Mouse (Mus musculus) limb, embryonic 14.5 days (tissue): Measurements from ENCODE around the gene Gjb5. TPM values are rescaled to one million over a fixed set of nuclear protein-coding genes. Genes with fewer than 3 reads are reported as not detected.

ENCODE experiments used
- ATAC-seq: fragments of 200-750 bp; cut with Nextera tagmentation; 2 replicates; pipeline ENCODE4 v1.8.0; 2017; ENCODE audit warnings: low read depth, moderate number of reproducible peaks, moderate TSS enrichment; ENCODE audit not compliant: low FRiP score
- DNase-seq: peaks from one replicate; pipeline ENCODE4 v3.0.0-alpha.2; 2015; ENCODE audit warnings: low spot score
- H3K27ac ChIP-seq: fragments of 300-500 bp; sonication (generic); replicated peaks from 2 replicates; pipeline ENCODE4 v1.5.1; 2014; ENCODE audit warnings: low read depth, mild to moderate bottlenecking, low read length, moderate library complexity, mixed read lengths
- H3K27me3 ChIP-seq: fragments of 300-500 bp; sonication (generic); 2 replicates; pipeline ENCODE4 v1.6.1; 2014; ENCODE audit warnings: low read length, mixed read lengths; ENCODE audit not compliant: control insufficient read depth, insufficient read depth
- H3K36me3 ChIP-seq: fragments of 300-500 bp; sonication (generic); 2 replicates; pipeline ENCODE4 v1.6.1; 2014; ENCODE audit warnings: mild to moderate bottlenecking, low read length, moderate library complexity, mixed read lengths; ENCODE audit not compliant: control insufficient read depth, insufficient read depth
- H3K4me1 ChIP-seq: fragments of 300-500 bp; sonication (generic); 2 replicates; pipeline ENCODE4 v1.6.1; 2014; ENCODE audit warnings: antibody characterized with exemption, low read length, mixed read lengths; ENCODE audit not compliant: control insufficient read depth, insufficient read depth
- H3K4me2 ChIP-seq: fragments of 300-500 bp; sonication (generic); replicated peaks from 2 replicates; pipeline ENCODE4 v1.6.1; 2014; ENCODE audit warnings: low read depth, mild to moderate bottlenecking, low read length, moderate library complexity; ENCODE audit not compliant: severe bottlenecking
- H3K4me3 ChIP-seq: fragments of 300-500 bp; sonication (generic); replicated peaks from 2 replicates; pipeline ENCODE4 v1.5.1; 2014; ENCODE audit warnings: low read length
- H3K9ac ChIP-seq: fragments of 300-500 bp; sonication (generic); 2 replicates; pipeline ENCODE4 v1.6.1; 2014; ENCODE audit warnings: mild to moderate bottlenecking, low read depth, low read length, moderate library complexity; ENCODE audit not compliant: severe bottlenecking
- H3K9me3 ChIP-seq: fragments of 300-500 bp; sonication (generic); 2 replicates; pipeline ENCODE4 v1.6.1; 2016; ENCODE audit warnings: low read length; ENCODE audit not compliant: control insufficient read depth
- POLR2A ChIP-seq: fragments of 200-500 bp; IDR thresholded peaks from 2 replicates; pipeline ENCODE4 v1.8.0; 2012; ENCODE audit warnings: inconsistent platforms, mild to moderate bottlenecking, moderate library complexity, borderline replicate concordance; ENCODE audit not compliant: insufficient read depth, insufficient read length; ENCODE audit errors: extremely low read depth
- WGBS: fragments of 180-500 bp; shearing (Covaris S2); extraction: QIAGEN DNeasy Blood & Tissue Kit; methylation state at CpG from one replicate; pipeline ENCODE4 v1.1.7; 2014; 5-methylcytosine and 5-hydroxymethylcytosine counted together
- polyA plus RNA-seq, 2 experiments: library from polyadenylated mRNA; depleted of rRNA in 1 of 2; stranded (reverse) in 1 of 2; unstranded in 1 of 2; fragments of >200 nt; fragmentation: Nextera tagmentation in 1 of 2; extraction: Ambion mirVana in 1 of 2; gene quantifications; 2 replicates each; pipeline versions ENCODE4 v1.2.1 to v1.2.3; 2012 to 2014

The Gjb5 gene
- polyA plus RNA-seq, 2 experiments = 0.41 to 0.45 TPM

DNA sequence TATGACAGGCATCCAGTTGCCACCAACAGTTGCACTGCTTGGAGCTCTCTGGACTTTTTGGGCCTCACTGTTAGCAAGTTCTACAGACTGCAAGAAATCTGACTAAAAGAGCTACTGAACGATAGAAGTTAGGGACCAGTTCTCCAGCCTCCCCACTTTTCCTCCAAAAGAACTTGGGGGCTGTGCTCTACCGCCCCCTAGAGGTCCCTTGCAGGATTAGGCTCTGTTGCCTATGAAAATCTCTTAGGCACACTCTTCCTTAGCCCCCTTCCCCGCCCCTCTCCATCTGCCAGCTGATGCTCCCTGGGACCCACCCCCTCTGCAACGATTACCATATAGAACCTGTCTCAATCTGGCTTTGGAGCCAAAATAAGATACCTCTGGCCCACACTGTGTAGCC is 5.3 kb upstream of the Gjb5 start:
- ATAC-seq = no peak
- H3K4me1 ChIP-seq = no peaks in the 10 kb centered on the region
- no peaks in the 10 kb centered on the region for H3K36me3 ChIP-seq
- DNase-seq = no peak
- no peak for TF ChIP-seq POLR2A
- H3K27me3 ChIP-seq = no peaks in the 10 kb centered on the region
- WGBS = 57% methylated on average over 4 of the region's 4 CpGs
- H3K4me3 ChIP-seq = no peak overlapping the region
- H3K9ac ChIP-seq = no peak overlapping the region
- no peak overlapping the region for H3K4me2 ChIP-seq
- H3K9me3 ChIP-seq = no peaks in the 10 kb centered on the region
- H3K27ac ChIP-seq = no peak overlapping the region

DNA sequence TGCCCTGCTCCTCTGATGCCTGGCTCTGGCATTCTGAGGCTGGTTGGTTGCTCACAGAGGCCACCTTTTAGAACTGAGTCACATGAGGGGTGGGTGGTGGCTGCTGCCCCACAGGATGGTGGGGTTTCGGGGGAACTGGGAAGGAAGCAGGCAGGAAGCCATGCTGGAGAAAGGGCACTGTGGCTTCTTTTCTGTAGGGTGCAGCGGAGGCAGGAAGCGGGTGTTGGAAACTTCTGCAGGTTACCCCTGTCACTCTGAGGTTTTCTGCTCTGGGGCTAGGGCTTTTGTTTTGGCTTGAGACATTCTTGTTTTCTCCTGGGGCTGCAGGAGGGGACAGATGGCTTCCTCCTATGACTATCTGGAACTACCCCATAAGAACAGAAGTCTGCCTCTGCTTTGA is 4.5 kb upstream of the Gjb5 start:
- Histone ChIP-seq H3K27me3 (no peaks in the 10 kb centered on the region), H3K27ac (no peak overlapping the region), H3K4me1 (no peaks in the 10 kb centered on the region), H3K4me2 (no peak overlapping the region), H3K4me3 (no peak overlapping the region), H3K9me3 (no peaks in the 10 kb centered on the region), H3K9ac (no peak overlapping the region), H3K36me3 (no peaks in the 10 kb centered on the region)
- WGBS = 90% methylated on average over 3 of the region's 3 CpGs
- DNase-seq = no peak
- no peak for ATAC-seq
- no peak for TF ChIP-seq POLR2A

DNA sequence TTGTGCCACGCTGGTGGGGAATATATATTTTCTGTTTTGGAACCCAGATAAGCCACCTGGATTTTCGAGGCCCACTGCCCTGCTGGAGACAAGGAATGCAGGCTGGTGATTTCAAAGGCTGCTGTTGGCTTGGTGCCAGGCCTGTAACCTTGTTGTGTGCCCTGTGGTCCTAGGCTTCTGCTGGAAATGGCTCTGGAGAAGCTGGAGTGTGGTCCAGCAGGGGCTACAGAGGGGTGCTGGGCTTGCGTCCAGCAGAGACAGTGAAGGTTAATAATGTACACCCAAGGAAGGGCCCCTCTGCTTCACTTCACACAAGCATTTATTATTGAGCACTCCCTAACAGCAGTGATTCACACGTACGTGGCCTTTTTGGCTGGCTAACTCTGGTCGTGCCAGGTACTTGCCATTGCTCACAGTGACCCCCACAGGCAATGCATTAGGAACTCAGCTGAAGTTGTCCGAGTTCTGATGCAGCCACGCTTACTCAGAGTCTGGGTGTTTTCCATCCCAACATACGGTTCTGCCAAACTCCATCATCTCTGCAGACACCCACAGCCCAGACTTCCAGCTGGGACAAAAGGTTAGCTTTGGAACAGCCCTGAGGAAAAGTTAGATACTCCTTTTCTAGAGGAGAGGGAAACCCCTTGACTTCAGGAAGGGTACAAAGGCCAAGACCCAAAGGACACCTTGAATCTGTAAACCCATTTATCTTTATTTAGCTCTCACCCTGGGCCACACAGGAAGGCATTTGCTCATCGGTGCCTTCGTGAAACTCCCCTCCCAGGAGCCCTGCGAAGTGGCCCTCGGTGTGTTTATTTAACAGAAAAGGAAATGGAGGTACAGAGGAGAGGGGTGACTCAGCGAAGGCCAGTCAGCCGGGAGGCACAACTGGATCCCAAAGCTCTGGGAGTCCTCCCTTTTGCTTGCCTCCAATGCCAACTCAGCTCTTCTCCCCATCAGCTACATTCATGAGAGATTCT is 3.2 kb downstream of the Gjb5 start:
- no peak overlapping the region for H3K27ac ChIP-seq
- no peak overlapping the region for H3K4me3 ChIP-seq
- H3K36me3 ChIP-seq = no peaks in the 10 kb centered on the region
- no peaks in the 10 kb centered on the region for H3K9me3 ChIP-seq
- no peak overlapping the region for H3K4me2 ChIP-seq
- no peak overlapping the region for H3K9ac ChIP-seq
- peaks cover 12% of the 10 kb centered on the region; the same call in 1 of the 2 replicates for H3K4me1 ChIP-seq
- ATAC-seq (no peak), DNase-seq (no peak)
- no peak for TF ChIP-seq POLR2A
- no peaks in the 10 kb centered on the region for H3K27me3 ChIP-seq
- WGBS = 50% methylated on average over 15 of the region's 15 CpGs

DNA sequence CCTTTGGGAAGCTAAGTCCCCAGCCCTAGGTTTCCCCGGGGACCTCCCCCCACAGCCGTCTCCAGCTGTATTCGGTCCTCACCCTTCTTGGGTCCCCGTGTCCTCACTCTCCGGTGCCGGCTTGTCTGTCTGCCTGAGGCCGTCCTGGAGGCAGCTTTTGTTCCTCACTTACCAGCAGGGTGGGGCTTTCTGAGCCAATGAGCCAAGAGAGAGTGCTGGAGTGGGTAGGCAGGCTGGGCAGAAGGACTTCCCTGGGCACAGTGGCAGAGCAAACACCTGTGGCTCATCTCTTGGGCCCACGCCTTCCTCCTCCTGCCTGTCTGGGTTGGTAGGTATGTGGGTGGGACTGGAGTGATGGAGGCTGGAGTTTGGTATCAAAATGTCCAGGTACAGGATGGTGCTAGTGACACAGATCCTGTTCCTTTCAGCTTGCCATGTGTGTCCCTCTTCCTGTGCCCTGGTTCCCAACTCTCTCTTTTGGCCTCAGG is 4.0 kb downstream of the Gjb5 start, which contains the start of gene Gjb4:
Gjb4 (minus strand) TSS at position 131 of the 488 bp plus-strand sequence.
- no peaks in the 10 kb centered on the region for H3K27me3 ChIP-seq
- no peak within 1 kb of the TSS for H3K9ac ChIP-seq
- 57% methylated on average over 8 of the region's 8 CpGs for WGBS
- H3K36me3 ChIP-seq = no peaks in the 10 kb centered on the region
- ATAC-seq (no peak), DNase-seq (no peak)
- H3K27ac ChIP-seq = no peak within 1 kb of the TSS
- no peaks in the 10 kb centered on the region for H3K9me3 ChIP-seq
- H3K4me2 ChIP-seq = no peak within 1 kb of the TSS
- TF ChIP-seq POLR2A = no peak
- no peak within 1 kb of the TSS for H3K4me3 ChIP-seq
- H3K4me1 ChIP-seq = peaks cover 12% of the 10 kb centered on the region; the same call in 1 of the 2 replicates

DNA sequence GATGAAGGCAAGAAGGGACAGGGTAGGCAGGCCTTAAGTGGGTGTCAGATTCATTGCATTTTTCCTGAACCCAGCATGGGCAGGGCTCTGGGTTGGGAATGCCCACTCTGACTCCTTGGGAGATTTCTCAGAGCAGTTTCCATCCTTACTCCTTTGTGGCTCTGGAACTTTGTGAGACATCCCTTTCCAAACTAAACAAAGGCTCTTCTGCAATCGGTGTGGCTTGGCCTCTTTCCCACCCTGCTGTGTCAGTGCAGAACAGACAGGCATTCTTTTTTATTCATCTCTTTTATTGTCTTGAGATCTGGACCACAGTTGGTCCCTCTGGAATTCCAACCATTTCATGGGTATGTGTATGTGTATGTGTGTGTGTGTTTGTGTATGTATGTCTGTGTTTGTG is 5.4 kb downstream of the Gjb5 start:
- no peak overlapping the region for H3K4me3 ChIP-seq
- H3K27me3 ChIP-seq = no peaks in the 10 kb centered on the region
- ATAC-seq = no peak
- no peak overlapping the region for H3K4me2 ChIP-seq
- H3K9me3 ChIP-seq = no peaks in the 10 kb centered on the region
- DNase-seq = no peak
- 55% methylated on average over 1 of the region's 1 CpGs for WGBS
- H3K9ac ChIP-seq = no peak overlapping the region
- peaks cover 12% of the 10 kb centered on the region; the same call in 1 of the 2 replicates for H3K4me1 ChIP-seq
- no peak for TF ChIP-seq POLR2A
- H3K36me3 ChIP-seq = no peaks in the 10 kb centered on the region
- H3K27ac ChIP-seq = no peak overlapping the region
